Mouse (Mus musculus) lung, embryonic 14.5 days (tissue): ENCODE measurements around the gene Zfp119b. TPM values are rescaled to one million over a fixed set of nuclear protein-coding genes. Genes with fewer than 3 reads are reported as not detected.
"Not testable (repeated sequence)": the region's sequence is repeated elsewhere in the genome, so short reads cannot be mapped to it uniquely, and the experiment has no call there.

Experiments
- ATAC-seq: fragments of 200-750 bp; cut with Nextera tagmentation; 2 replicates; pipeline ENCODE4 v1.8.0; 2017; ENCODE audit warnings: mild to moderate bottlenecking, moderate TSS enrichment, moderate library complexity; ENCODE audit not compliant: insufficient read depth
- DNase-seq: peaks from one replicate; pipeline ENCODE4 v3.0.0-alpha.2; 2015
- H3K27ac ChIP-seq: fragments of 300-500 bp; sonication (generic); 2 replicates; pipeline ENCODE4 v1.5.1; 2014; ENCODE audit warnings: low read depth, mild to moderate bottlenecking, moderate library complexity
- H3K27me3 ChIP-seq: fragments of 300-500 bp; sonication (generic); 2 replicates; pipeline ENCODE4 v1.6.1; 2014; ENCODE audit warnings: low read length, control low read depth; ENCODE audit not compliant: insufficient read depth
- H3K36me3 ChIP-seq: fragments of 300-500 bp; sonication (generic); 2 replicates; pipeline ENCODE4 v1.6.1; 2014; ENCODE audit warnings: control low read depth; ENCODE audit not compliant: insufficient read depth
- H3K4me1 ChIP-seq: fragments of 300-500 bp; sonication (generic); 2 replicates; pipeline ENCODE4 v1.6.1; 2014; ENCODE audit warnings: antibody characterized with exemption, control low read depth; ENCODE audit not compliant: insufficient read depth
- H3K4me2 ChIP-seq: fragments of 300-500 bp; sonication (generic); 2 replicates; pipeline ENCODE4 v1.6.1; 2014; ENCODE audit warnings: mild to moderate bottlenecking
- H3K4me3 ChIP-seq: fragments of 300-500 bp; sonication (generic); 2 replicates; pipeline ENCODE4 v1.5.1; 2014; ENCODE audit warnings: low read depth, low read length
- H3K9ac ChIP-seq: fragments of 300-500 bp; sonication (generic); 2 replicates; pipeline ENCODE4 v1.6.1; 2014
- H3K9me3 ChIP-seq: fragments of 300-500 bp; sonication (generic); 2 replicates; pipeline ENCODE4 v1.6.1; 2016; ENCODE audit warnings: low read depth, low read length, control low read depth
- CTCF ChIP-seq: IDR thresholded peaks from 2 replicates; pipeline ENCODE4 v1.5.1; 2016; ENCODE audit warnings: antibody characterized with exemption, low read depth
- WGBS: fragments of 180-500 bp; shearing (Covaris S2); extraction: QIAGEN DNeasy Blood & Tissue Kit; methylation state at CpG from one replicate; pipeline ENCODE4 v1.1.7; 2014; 5-methylcytosine and 5-hydroxymethylcytosine counted together
- polyA plus RNA-seq: library from polyadenylated mRNA; unstranded; fragments of >200 nt; fragmentation: Nextera tagmentation; extraction: Ambion mirVana; gene quantifications from 2 replicates; pipeline ENCODE4 v1.2.1, GENCODE M21; 2014

Gene Zfp119b
- polyA plus RNA-seq, 1 experiment from 2014 or later, result 5.4 TPM

DNA sequence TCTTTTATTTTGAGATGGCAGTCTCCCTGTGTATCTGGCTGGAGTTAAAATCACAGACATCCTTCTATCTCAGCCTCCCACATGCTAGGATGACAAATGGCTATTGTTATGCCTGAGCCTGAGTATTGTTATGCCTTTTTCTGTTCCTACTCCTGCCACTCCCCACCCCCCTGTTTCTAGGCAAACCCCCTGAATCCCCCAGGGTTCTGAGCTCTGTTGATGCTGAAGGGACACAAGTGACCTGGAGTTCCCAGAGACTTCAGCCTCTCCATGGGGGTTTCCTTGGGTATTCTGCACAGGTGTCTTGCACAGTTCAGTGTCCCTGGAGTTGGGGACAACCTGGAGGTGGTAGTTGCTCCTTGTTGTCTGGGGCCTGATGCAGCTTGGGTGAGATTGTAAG lies 2.7 kb upstream of the Zfp119b start:
- DNase-seq (no peak), ATAC-seq (no peak)
- Histone ChIP-seq H3K9ac (no peak overlapping the region), H3K4me1 (no peaks in the 10 kb centered on the region), H3K27ac (no peak overlapping the region), H3K4me3 (no peak overlapping the region), H3K4me2 (no peak overlapping the region), H3K27me3 (no peaks in the 10 kb centered on the region), H3K9me3 (no peaks in the 10 kb centered on the region), H3K36me3 (no peaks in the 10 kb centered on the region)
- TF ChIP-seq CTCF, result no peak

DNA sequence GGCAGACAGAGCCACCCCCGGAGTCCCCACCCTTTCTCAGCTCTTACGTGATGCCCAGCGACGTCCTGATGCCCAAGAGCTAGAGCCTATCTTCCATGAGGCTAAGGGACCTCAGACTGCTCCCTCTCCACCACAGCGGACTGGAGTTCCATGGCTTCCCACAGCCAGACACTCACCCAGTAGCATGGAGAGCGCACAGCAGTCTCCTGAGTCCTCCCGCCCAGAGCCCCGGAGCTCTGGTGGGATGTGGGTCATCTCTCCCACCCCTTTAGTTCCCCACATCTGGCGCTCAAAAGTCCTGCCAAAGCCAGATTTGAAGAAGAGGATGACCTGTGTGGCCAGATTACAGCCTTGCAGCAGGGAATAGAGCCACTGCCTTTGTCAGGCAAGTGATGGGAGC lies 1.3 kb upstream of the Zfp119b start:
- no peak overlapping the region for H3K9ac ChIP-seq
- DNase-seq (no peak), ATAC-seq (no peak)
- no peaks in the 10 kb centered on the region for H3K27me3 ChIP-seq
- no peak overlapping the region for H3K4me2 ChIP-seq
- TF ChIP-seq CTCF, result no peak
- H3K36me3 ChIP-seq, result no peaks in the 10 kb centered on the region
- no peak overlapping the region for H3K4me3 ChIP-seq
- WGBS, result 62% methylated on average over 9 of the region's 9 CpGs
- no peaks in the 10 kb centered on the region for H3K4me1 ChIP-seq
- H3K27ac ChIP-seq, result no peak overlapping the region
- no peaks in the 10 kb centered on the region for H3K9me3 ChIP-seq

DNA sequence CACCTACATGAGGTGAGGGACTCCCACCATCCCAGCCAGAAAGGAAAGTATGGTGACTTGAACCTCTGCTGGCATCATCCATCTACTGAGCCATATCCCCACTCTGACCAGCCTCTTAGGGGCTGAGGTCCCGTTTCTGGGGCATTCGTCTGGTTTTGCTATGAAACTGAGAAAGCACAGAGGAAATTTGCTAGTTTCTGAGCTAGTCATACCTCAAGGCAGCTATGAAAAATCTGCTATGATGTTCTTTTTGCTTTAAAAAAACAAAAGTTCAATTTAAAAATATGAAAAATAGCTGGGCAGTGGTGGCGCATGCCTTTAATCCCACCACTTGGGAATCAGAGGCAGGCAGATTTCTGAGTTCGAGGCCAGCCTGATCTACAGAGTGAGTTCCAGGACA lies 653 bp downstream of the Zfp119b start:
- no peak overlapping the region for H3K27ac ChIP-seq
- H3K4me3 ChIP-seq, result no peak overlapping the region
- 85% methylated on average over 4 of the region's 4 CpGs for WGBS
- H3K9me3 ChIP-seq, result no peaks in the 10 kb centered on the region
- no peak overlapping the region for H3K9ac ChIP-seq
- H3K27me3 ChIP-seq, result no peaks in the 10 kb centered on the region
- no peaks in the 10 kb centered on the region for H3K4me1 ChIP-seq
- TF ChIP-seq CTCF, result no peak
- DNase-seq, result no peak
- no peak for ATAC-seq
- no peaks in the 10 kb centered on the region for H3K36me3 ChIP-seq
- no peak overlapping the region for H3K4me2 ChIP-seq

DNA sequence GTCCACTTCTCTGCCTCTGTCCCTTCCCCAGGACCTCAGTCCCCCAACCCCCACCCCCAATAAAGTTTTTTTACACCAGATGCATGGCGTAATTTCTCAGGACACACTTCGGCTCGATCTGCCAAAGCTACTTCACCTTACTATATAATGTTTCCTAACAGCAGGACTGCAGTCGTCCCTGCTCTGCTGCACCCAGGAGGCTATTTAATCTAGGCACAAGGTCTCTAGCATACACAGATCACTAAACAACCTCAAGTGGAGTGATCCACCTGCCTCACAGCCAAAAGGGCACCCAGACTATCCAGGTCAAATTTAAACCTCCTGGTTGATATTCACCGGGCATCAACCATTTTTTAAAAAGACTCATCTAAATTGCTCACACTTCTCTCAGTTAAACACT lies 3.6 kb downstream of the Zfp119b start:
- H3K27me3 ChIP-seq, result no peaks in the 10 kb centered on the region
- peak overlapping the region; percentile 84 for H3K27ac ChIP-seq
- peak overlapping the region; percentile 76 for H3K4me2 ChIP-seq
- ATAC-seq (no peak), DNase-seq (no peak)
- 25% methylated on average over 5 of the region's 5 CpGs for WGBS
- TF ChIP-seq CTCF, result no peak
- no peaks in the 10 kb centered on the region for H3K4me1 ChIP-seq
- peak overlapping the region; percentile 46 for H3K4me3 ChIP-seq
- H3K36me3 ChIP-seq, result no peaks in the 10 kb centered on the region
- no peaks in the 10 kb centered on the region for H3K9me3 ChIP-seq
- peak overlapping the region; percentile 56 for H3K9ac ChIP-seq

DNA sequence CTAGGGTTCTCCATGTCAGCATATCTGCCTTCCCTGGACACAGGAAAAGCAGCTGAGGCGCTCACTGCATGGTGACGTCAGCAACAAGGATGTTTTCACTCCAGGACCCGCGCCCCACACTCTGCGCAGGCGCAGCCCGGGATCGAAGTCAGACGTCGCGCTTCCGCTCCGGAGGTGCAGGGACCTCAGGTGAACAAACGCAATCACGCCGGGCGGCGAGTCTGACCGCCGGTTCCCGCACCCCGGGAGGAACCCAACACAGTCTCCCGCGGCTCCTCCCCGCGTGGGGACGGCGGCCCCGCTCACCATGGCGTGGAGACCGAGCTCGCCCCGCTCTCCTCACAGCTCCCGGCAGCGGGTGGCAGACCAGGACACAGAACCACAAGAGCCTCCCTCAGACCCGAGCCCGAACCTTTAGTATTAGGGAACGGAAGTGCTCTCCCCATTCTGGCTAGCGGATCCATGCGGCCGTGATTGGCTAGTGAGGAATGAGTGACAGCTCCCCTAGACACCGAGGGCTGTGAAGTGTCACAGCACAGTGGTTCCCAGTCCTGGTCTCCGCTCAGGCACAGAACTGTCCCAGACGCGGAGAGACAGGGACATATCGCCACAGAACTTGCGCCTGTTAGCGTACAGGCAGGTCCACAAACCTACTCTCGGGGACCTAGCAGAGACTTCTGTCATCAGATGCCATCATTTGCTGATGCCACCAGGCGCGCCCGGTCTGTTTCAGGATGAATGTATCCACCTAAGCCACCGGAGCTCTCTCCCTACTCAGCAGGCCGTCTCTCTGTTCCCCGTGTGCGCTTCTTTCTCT lies 4.2 kb downstream of the Zfp119b start:
- not testable (repeated sequence) for H3K4me1 ChIP-seq, H3K36me3 ChIP-seq, H3K9me3 ChIP-seq, H3K27me3 ChIP-seq
- DNase-seq, result peak; percentile 82
- peak; percentile 98 for ATAC-seq
- under 1% methylated on average over 56 of the region's 56 CpGs for WGBS
- Histone ChIP-seq H3K27ac (peak overlapping the region; percentile 84), H3K4me2 (peak overlapping the region; percentile 76), H3K4me3 (peak overlapping the region; percentile 46), H3K9ac (peak overlapping the region; percentile 56)

DNA sequence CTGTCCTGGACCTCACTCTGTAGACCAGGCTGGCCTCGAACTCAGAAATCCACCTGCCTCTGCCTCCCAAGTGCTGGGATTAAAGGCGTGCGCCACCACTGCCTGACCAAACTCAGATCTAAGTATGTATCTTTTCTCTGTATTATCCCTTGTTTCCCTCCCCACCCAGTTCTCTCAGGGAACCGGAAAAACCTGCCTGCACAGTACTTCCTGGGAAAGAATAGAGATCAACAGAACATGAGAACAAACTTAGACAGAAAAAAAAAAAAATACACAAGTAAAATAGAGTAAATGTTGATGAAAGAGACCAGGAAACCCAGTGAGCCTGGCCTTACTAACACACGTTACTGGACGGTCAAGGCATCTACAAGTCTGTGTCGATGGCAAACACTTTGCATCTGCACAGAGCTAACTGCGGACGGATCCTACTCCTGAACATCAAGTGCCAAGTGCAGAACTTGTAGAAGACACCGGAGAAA lies 4.9 kb downstream of the Zfp119b start:
- not testable (repeated sequence) for H3K36me3 ChIP-seq, H3K4me1 ChIP-seq, H3K27me3 ChIP-seq, ATAC-seq, H3K9me3 ChIP-seq, DNase-seq
- H3K9ac ChIP-seq, result peak overlapping the region; percentile 36
- H3K4me3 ChIP-seq, result peak overlapping the region; percentile 46
- peak overlapping the region; percentile 76 for H3K27ac ChIP-seq
- peak overlapping the region; percentile 76 for H3K4me2 ChIP-seq
- 25% methylated on average over 10 of the region's 10 CpGs for WGBS

DNA sequence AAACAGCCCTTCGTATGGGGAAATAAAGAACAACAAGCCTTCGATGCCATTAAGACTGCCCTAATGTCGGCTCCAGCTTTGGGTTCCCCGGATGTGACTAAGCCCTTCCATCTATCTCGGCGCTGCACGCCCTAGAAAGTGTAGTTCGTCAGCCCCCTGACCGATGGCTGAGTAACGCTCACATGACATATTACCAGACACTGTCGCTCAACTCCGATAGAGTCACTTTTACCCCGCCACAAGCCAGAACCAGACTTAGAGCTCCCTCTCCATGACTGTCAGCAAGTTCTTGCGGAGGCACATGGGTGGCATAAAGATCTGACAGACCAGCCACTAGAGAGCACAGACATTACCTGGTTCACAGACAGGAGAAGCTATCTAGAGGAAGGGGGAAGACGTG lies 16.1 kb downstream of the Zfp119b start:
- Histone ChIP-seq H3K9ac (no peak overlapping the region), H3K4me1 (no peaks in the 10 kb centered on the region), H3K27ac (no peak overlapping the region), H3K27me3 (no peaks in the 10 kb centered on the region), H3K4me2 (peak overlapping the region; percentile 87), H3K9me3 (0 out of 2 replicates have a peak, but pooled peaks cover 3% of the 10 kb centered on the region), H3K36me3 (no peaks in the 10 kb centered on the region), H3K4me3 (no peak overlapping the region)
- no peak for DNase-seq
- WGBS, result 93% methylated on average over 15 of the region's 15 CpGs
- TF ChIP-seq CTCF, result no peak
- ATAC-seq, result no peak
